Mouse (Mus musculus): ENCODE data around the gene Vmn1r8. TPM values are rescaled to one million over a fixed set of nuclear protein-coding genes. Genes with fewer than 3 reads are reported as not detected.
"Not testable (repeated sequence)": the region's sequence is repeated elsewhere in the genome, so short reads cannot be mapped to it uniquely, and the experiment has no call there.

The Vmn1r8 gene
- total RNA-seq (2012; rRNA removed) = not detected in 2 replicates

DNA sequence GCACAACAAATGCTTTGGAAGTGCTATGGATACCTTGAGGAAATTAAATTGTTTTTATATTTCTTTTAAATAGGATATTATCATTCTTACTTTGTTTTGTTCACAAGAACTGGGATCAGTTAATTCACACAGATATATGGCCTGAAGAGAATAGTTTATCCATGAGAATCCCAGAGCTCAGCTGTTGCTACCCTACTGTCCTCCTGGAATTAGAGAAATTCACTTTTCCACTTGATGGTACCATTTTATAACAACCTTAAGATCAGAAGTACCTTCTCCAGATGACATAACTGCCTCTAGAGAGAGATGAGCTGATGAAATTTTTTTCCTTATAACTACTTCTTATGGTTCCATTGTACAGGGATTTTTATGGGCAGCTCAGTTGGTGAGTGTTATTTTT lies at the start of gene Vmn1r8:
Gene Vmn1r8, plus strand, starts transcription at position 301 of the 400 bp plus-strand sequence.
- no peak for DNase-seq (ENCODE audit: low read depth, low spot score)
- H3K36me3 ChIP-seq (ENCODE audit: control insufficient read depth, insufficient read depth, low read length, poor library complexity, severe bottlenecking) = no peaks in the 10 kb centered on the region
- H3K4me1 ChIP-seq (ENCODE audit: control insufficient read depth in 2 of 2, insufficient read depth in 2 of 2, low read length in 2 of 2, poor library complexity in 1 of 2) = no peaks in the 10 kb centered on the region
- H3K27ac ChIP-seq (ENCODE audit: insufficient read depth, low read depth, low read length, poor library complexity, severe bottlenecking) = no peak within 1 kb of the TSS
- H3K9ac ChIP-seq (ENCODE audit: insufficient read depth, low read depth, low read length, poor library complexity, severe bottlenecking) = no peak within 1 kb of the TSS
- TF ChIP-seq MAFK (IDR thresholded peaks at IDR 0.05; ENCODE audit: insufficient read depth, low read depth, low read length) = no peak
- TF ChIP-seq HCFC1 (IDR thresholded peaks at IDR 0.05; ENCODE audit: borderline replicate concordance, insufficient read depth, low read length) = no peak
- no peak for TF ChIP-seq CHD2 (IDR thresholded peaks at IDR 0.05; ENCODE audit: low read depth, low read length)
- no peak for TF ChIP-seq ZNF384 (IDR thresholded peaks at IDR 0.05; ENCODE audit: low read depth, low read length)
- TF ChIP-seq ZC3H11A (IDR thresholded peaks at IDR 0.05; ENCODE audit: borderline replicate concordance, low read depth, low read length) = no peak
- no peak within 1 kb of the TSS for H3K4me3 ChIP-seq (ENCODE audit: insufficient read depth in 1 of 2, low read depth in 1 of 2, low read length in 2 of 2, poor library complexity in 1 of 2, severe bottlenecking in 1 of 2)
- in situ Hi-C loops (cut with MboI; ENCODE audit: low sequenced_read_pairs in 2 of 2, unreplicated experiment in 2 of 2) = no loop called here
- no peaks in the 10 kb centered on the region for H3K9me3 ChIP-seq (ENCODE audit: control insufficient read depth, insufficient read depth, low read depth, low read length)

DNA sequence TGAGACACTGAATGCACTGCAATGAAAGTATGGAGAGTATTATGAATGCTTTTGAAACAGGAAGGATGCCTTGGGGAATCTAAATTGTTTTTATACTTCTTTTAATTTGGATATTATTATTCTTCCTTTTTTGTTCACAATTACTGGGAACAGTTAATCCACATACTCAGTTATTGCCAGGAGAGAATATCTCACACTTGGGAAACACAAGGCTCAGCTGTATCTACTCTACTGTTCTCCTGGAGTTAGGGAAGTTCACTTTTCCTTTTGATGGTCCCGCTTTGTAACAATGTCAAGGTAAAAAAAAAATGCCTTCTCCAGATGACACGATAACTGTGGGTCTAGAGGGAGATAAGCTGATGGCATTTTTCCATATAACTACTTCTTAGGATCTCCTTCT lies 35.1 kb upstream of the Vmn1r8 start, which contains the start of gene Vmn1r6:
Gene Vmn1r6, plus strand, starts transcription at position 301 of the 400 bp plus-strand sequence.
- Histone ChIP-seq H3K27ac (ENCODE audit: insufficient read depth, low read depth, low read length, poor library complexity, severe bottlenecking) (no peak within 1 kb of the TSS), H3K4me3 (ENCODE audit: insufficient read depth in 1 of 2, low read depth in 1 of 2, low read length in 2 of 2, poor library complexity in 1 of 2, severe bottlenecking in 1 of 2) (no peak within 1 kb of the TSS), H3K4me1 (ENCODE audit: control insufficient read depth in 2 of 2, insufficient read depth in 2 of 2, low read length in 2 of 2, poor library complexity in 1 of 2) (no peaks in the 10 kb centered on the region), H3K9me3 (ENCODE audit: control insufficient read depth, insufficient read depth, low read depth, low read length) (no peaks in the 10 kb centered on the region), H3K9ac (ENCODE audit: insufficient read depth, low read depth, low read length, poor library complexity, severe bottlenecking) (no peak within 1 kb of the TSS), H3K36me3 (ENCODE audit: control insufficient read depth, insufficient read depth, low read length, poor library complexity, severe bottlenecking) (no peaks in the 10 kb centered on the region)
- in situ Hi-C loops (cut with MboI; ENCODE audit: low sequenced_read_pairs in 2 of 2, unreplicated experiment in 2 of 2) = no loop called here
- DNase-seq (ENCODE audit: low read depth, low spot score) = no peak
- TF ChIP-seq MAFK (IDR thresholded peaks at IDR 0.05; ENCODE audit: insufficient read depth, low read depth, low read length) (no peak), ZC3H11A (IDR thresholded peaks at IDR 0.05; ENCODE audit: borderline replicate concordance, low read depth, low read length) (no peak)

DNA sequence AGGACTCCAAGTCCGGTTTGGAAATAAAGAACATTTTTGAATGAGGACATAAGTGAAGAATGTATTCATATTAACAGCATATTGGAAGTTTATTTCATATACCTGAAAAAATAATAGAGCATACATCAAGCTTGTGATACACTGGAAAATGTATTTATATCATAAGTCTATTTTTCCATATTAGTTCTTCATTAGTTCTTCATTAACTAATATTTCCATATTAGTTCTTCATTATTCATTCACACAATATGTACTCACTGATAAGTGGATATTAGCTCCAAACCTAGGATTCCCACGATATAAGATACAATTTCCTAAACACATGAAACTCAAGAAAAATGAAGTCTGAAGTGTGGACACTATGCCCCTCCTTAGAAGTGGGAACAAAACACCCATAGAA lies 6.9 kb upstream of the Vmn1r8 start, which contains the start of gene Vmn1r7:
Gene Vmn1r7, minus strand, starts transcription at position 101 of the 400 bp plus-strand sequence.
- in situ Hi-C loops (cut with MboI; ENCODE audit: low sequenced_read_pairs in 2 of 2, unreplicated experiment in 2 of 2) = not testable (repeated sequence)

DNA sequence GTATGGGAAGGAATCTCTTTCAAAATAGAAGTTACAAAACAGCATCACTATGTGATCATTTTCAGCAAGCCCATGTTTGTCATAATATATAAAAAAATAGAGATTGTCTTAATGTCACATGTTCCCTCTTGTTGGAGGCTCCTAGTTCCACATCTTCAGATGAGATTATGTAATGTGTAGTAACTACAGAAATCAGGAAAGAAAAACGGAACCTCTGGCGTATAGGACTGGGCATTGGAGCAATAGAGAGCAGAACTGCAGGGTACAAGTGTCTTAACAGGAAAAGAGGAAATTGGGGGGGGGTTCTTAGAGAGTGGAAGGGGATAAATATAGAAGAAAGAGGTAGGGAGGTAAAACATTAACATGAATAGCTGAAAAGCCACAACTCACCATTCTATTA lies 2.6 kb downstream of the Vmn1r8 start:
- H3K36me3 ChIP-seq (ENCODE audit: control insufficient read depth, insufficient read depth, low read length, poor library complexity, severe bottlenecking) = no peaks in the 10 kb centered on the region
- no peak overlapping the region for H3K4me3 ChIP-seq (ENCODE audit: insufficient read depth in 1 of 2, low read depth in 1 of 2, low read length in 2 of 2, poor library complexity in 1 of 2, severe bottlenecking in 1 of 2)
- H3K27ac ChIP-seq (ENCODE audit: insufficient read depth, low read depth, low read length, poor library complexity, severe bottlenecking) = no peak overlapping the region
- H3K9me3 ChIP-seq (ENCODE audit: control insufficient read depth, insufficient read depth, low read depth, low read length) = no peaks in the 10 kb centered on the region
- no peaks in the 10 kb centered on the region for H3K4me1 ChIP-seq (ENCODE audit: control insufficient read depth in 2 of 2, insufficient read depth in 2 of 2, low read length in 2 of 2, poor library complexity in 1 of 2)
- H3K9ac ChIP-seq (ENCODE audit: insufficient read depth, low read depth, low read length, poor library complexity, severe bottlenecking) = no peak overlapping the region
- in situ Hi-C loops (cut with MboI; ENCODE audit: low sequenced_read_pairs in 2 of 2, unreplicated experiment in 2 of 2) = no loop called here
- DNase-seq (ENCODE audit: low read depth, low spot score) = no peak
- TF ChIP-seq HCFC1 (IDR thresholded peaks at IDR 0.05; ENCODE audit: borderline replicate concordance, insufficient read depth, low read length) = no peak
- TF ChIP-seq CHD2 (IDR thresholded peaks at IDR 0.05; ENCODE audit: low read depth, low read length) = no peak
- TF ChIP-seq ZC3H11A (IDR thresholded peaks at IDR 0.05; ENCODE audit: borderline replicate concordance, low read depth, low read length) = no peak
- TF ChIP-seq MAFK (IDR thresholded peaks at IDR 0.05; ENCODE audit: insufficient read depth, low read depth, low read length) = no peak
- no peak for TF ChIP-seq ZNF384 (IDR thresholded peaks at IDR 0.05; ENCODE audit: low read depth, low read length)

More for the DNA sequence above, 6.9 kb upstream of the Vmn1r8 start, which contains the start of gene Vmn1r7:
- H3K4me1 ChIP-seq (ENCODE audit: control insufficient read depth in 2 of 2, insufficient read depth in 2 of 2, low read length in 2 of 2, poor library complexity in 1 of 2); H3K4me3 ChIP-seq (ENCODE audit: insufficient read depth in 1 of 2, low read depth in 1 of 2, low read length in 2 of 2, poor library complexity in 1 of 2, severe bottlenecking in 1 of 2); H3K9me3 ChIP-seq (ENCODE audit: control insufficient read depth, insufficient read depth, low read depth, low read length); H3K9ac ChIP-seq (ENCODE audit: insufficient read depth, low read depth, low read length, poor library complexity, severe bottlenecking); H3K27ac ChIP-seq (ENCODE audit: insufficient read depth, low read depth, low read length, poor library complexity, severe bottlenecking); DNase-seq (ENCODE audit: low read depth, low spot score); H3K36me3 ChIP-seq (ENCODE audit: control insufficient read depth, insufficient read depth, low read length, poor library complexity, severe bottlenecking): not testable (repeated sequence)

DNA sequence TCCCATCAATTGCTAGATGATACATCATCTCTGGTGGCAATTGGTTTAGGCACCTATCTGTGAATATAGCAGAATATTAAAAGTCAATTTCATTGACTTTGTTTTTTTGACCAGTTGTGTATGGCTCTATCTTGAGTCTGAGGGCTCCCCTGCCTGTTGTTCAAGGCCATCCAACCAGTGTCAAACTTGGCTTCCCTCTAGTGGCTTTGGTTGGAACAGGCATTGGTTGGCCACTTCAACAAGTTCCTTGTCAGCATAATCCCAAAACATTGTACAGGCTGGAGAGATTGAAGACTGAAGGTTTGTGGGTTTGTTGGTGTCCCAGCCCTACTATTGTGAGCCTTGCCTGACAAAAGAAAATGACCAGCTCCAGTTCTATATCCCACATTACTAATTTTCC lies 31.6 kb downstream of the Vmn1r8 start:
- Histone ChIP-seq H3K9me3 (ENCODE audit: control insufficient read depth, insufficient read depth, low read depth, low read length) (no peaks in the 10 kb centered on the region), H3K9ac (ENCODE audit: insufficient read depth, low read depth, low read length, poor library complexity, severe bottlenecking) (no peak overlapping the region), H3K4me1 (ENCODE audit: control insufficient read depth in 2 of 2, insufficient read depth in 2 of 2, low read length in 2 of 2, poor library complexity in 1 of 2) (no peaks in the 10 kb centered on the region), H3K27ac (ENCODE audit: insufficient read depth, low read depth, low read length, poor library complexity, severe bottlenecking) (no peak overlapping the region), H3K36me3 (ENCODE audit: control insufficient read depth, insufficient read depth, low read length, poor library complexity, severe bottlenecking) (no peaks in the 10 kb centered on the region), H3K4me3 (ENCODE audit: insufficient read depth in 1 of 2, low read depth in 1 of 2, low read length in 2 of 2, poor library complexity in 1 of 2, severe bottlenecking in 1 of 2) (no peak overlapping the region)
- TF ChIP-seq HCFC1 (IDR thresholded peaks at IDR 0.05; ENCODE audit: borderline replicate concordance, insufficient read depth, low read length) = no peak
- TF ChIP-seq MAFK (IDR thresholded peaks at IDR 0.05; ENCODE audit: insufficient read depth, low read depth, low read length) = peak; percentile 47; the same call in 1 of the 2 replicates
- DNase-seq (ENCODE audit: low read depth, low spot score) = peak; percentile 24
- in situ Hi-C loops (cut with MboI; ENCODE audit: low sequenced_read_pairs in 2 of 2, unreplicated experiment in 2 of 2) = no loop called here
